Mouse (Mus musculus): ENCODE data around the gene Mnd1.

Mnd1 gene

GRCm38 (mm10) chr3:84155558-84156006, at the start of gene Mnd1:
Gene Mnd1 (minus strand): TSS chr3:84155786.
- DNase-seq = peak; percentile 95

GRCm38 (mm10) chr3:84204640-84205039, 49.1 kb upstream of the Mnd1 start:
- DNase-seq = no peak

- peak; percentile 99 for DNase-seq
Observed at GRCm38 (mm10) chr3:84200559-84201420, 45.2 kb upstream of the Mnd1 start.

GRCm38 (mm10) chr3:84199516-84199915, 43.9 kb upstream of the Mnd1 start:
- DNase-seq = no peak

- DNase-seq = no peak
Observed at GRCm38 (mm10) chr3:84198229-84198628, 42.6 kb upstream of the Mnd1 start.

GRCm38 (mm10) chr3:84193881-84194280, 38.3 kb upstream of the Mnd1 start:
- DNase-seq = no peak

GRCm38 (mm10) chr3:84191141-84191881, 35.7 kb upstream of the Mnd1 start:
- DNase-seq = no peak

GRCm38 (mm10) chr3:84190513-84191061, 35.0 kb upstream of the Mnd1 start:
- no peak for DNase-seq

- no peak for DNase-seq
Observed at GRCm38 (mm10) chr3:84189629-84190173, 34.1 kb upstream of the Mnd1 start.

GRCm38 (mm10) chr3:84181717-84182116, 26.1 kb upstream of the Mnd1 start:
- no peak for DNase-seq

GRCm38 (mm10) chr3:84181102-84181501, 25.5 kb upstream of the Mnd1 start:
- no peak for DNase-seq

- DNase-seq = no peak
Observed at GRCm38 (mm10) chr3:84180304-84180703, 24.7 kb upstream of the Mnd1 start.

GRCm38 (mm10) chr3:84177834-84178233, 22.2 kb upstream of the Mnd1 start:
- no peak for DNase-seq

- peak; percentile 78 for DNase-seq
Observed at GRCm38 (mm10) chr3:84175337-84176315, 20.0 kb upstream of the Mnd1 start.

- no peak for DNase-seq
Observed at GRCm38 (mm10) chr3:84173581-84174154, 18.1 kb upstream of the Mnd1 start, which contains the start of gene Gm6525. Gene Gm6525 (plus strand): TSS chr3:84174104.

GRCm38 (mm10) chr3:84172406-84172805, 16.8 kb upstream of the Mnd1 start:
- no peak for DNase-seq

- no peak for DNase-seq
Observed at GRCm38 (mm10) chr3:84169393-84170005, 13.9 kb upstream of the Mnd1 start.

GRCm38 (mm10) chr3:84168943-84169342, 13.4 kb upstream of the Mnd1 start:
- DNase-seq = no peak

- no peak for DNase-seq
Observed at GRCm38 (mm10) chr3:84166073-84166472, 10.5 kb upstream of the Mnd1 start.

- DNase-seq = no peak
Observed at GRCm38 (mm10) chr3:84165391-84165790, 9.8 kb upstream of the Mnd1 start.

All from cerebellum, adult 9-11 months (tissue).